8 mouse cellular contexts compared by ENCODE assay signal in genomic region chr7:28808957-28809393, GRCm38 (mm10). TPM values are rescaled to one million over a fixed set of nuclear protein-coding genes. Genes with fewer than 3 reads are reported as not detected.
DNase-seq lines count a peak whose midpoint lies in the region; ATAC-seq and TF ChIP-seq lines count a peak whose summit lies in the region.

No protein-coding gene starts in this region.

- H3K27me3 ChIP-seq in CH12.LX (replicated peaks), result no peaks in the 10 kb centered on the region
- H3K27me3 ChIP-seq in forebrain, embryonic 12.5 days, result no peaks in the 10 kb centered on the region
- no peaks in the 10 kb centered on the region for H3K27me3 ChIP-seq in heart, postnatal 0 days (ENCODE audit: control insufficient read depth, insufficient read depth, low read length)
- no peaks in the 10 kb centered on the region for H3K27me3 ChIP-seq in liver, embryonic 15.5 days
- H3K27me3 ChIP-seq in neural tube, embryonic 11.5 days (ENCODE audit: control insufficient read depth, insufficient read depth, low read length), result no peaks in the 10 kb centered on the region
- H3K27me3 ChIP-seq in stomach, embryonic 16.5 days (ENCODE audit: control insufficient read depth, insufficient read depth, low read length), result no peaks in the 10 kb centered on the region

- in situ Hi-C loops in CH12.LX (cut with MboI; ENCODE audit: low pct_ligation_motif_present, low pct_unique_long_range_greater_than_20kb, low sequenced_read_pairs), result no loop called here

- dilution Hi-C loops in CH12.LX (cut with MboI; ENCODE audit: extremely low pct_ligation_motif_present, extremely low pct_unique_long_range_greater_than_20kb, low sequenced_read_pairs), result no loop called here

- TF ChIP-seq RAD21 in CH12.LX (IDR thresholded peaks at IDR 0.05; ENCODE audit: low read depth, low read length), result no peak; the same call in 1 of the 2 replicates

- peak; percentile 86 for DNase-seq in CH12.LX (ENCODE audit: extremely low read depth)
- peak; percentile 81 for DNase-seq in c-Kit-positive CD71-positive TER-119-negative erythroid progenitor cells, embryonic 14.5 days (ENCODE audit: low read depth)
- DNase-seq in heart, postnatal 0 days (ENCODE audit: low spot score), result peak; percentile 91
- peak; percentile 96 to 98 for DNase-seq in kidney, postnatal 36 days
- peak; percentile 95 for DNase-seq in neural tube, embryonic 11.5 days (ENCODE audit: low spot score)

- peak overlapping the region; percentile 96 for H3K9ac ChIP-seq in CH12.LX (ENCODE audit: insufficient read depth, low read depth)
- peak overlapping the region; percentile 94 for H3K9ac ChIP-seq in forebrain, embryonic 12.5 days
- peak overlapping the region; percentile 96 for H3K9ac ChIP-seq in heart, postnatal 0 days (replicated peaks; ENCODE audit: low read depth, low read length)
- H3K9ac ChIP-seq in liver, embryonic 15.5 days, result peak overlapping the region; percentile 93
- peak overlapping the region; percentile 89 for H3K9ac ChIP-seq in neural tube, embryonic 11.5 days (ENCODE audit: low read length)
- peak overlapping the region; percentile 98 for H3K9ac ChIP-seq in stomach, embryonic 16.5 days (ENCODE audit: low read length)

- TF ChIP-seq EP300 in CH12.LX (IDR thresholded peaks at IDR 0.05; ENCODE audit: low read length), result no peak
- TF ChIP-seq EP300 in heart, postnatal 0 days (IDR thresholded peaks at IDR 0.05; ENCODE audit: low read depth), result 0 out of 2 replicates have a peak, but pooled peaks have one; percentile 22

- peak overlapping the region; percentile 89 for H3K27ac ChIP-seq in CH12.LX (ENCODE audit: insufficient read depth, low read depth)
- H3K27ac ChIP-seq in forebrain, embryonic 12.5 days, result peak overlapping the region; percentile 100
- H3K27ac ChIP-seq in heart, postnatal 0 days (ENCODE audit: low read depth), result peak overlapping the region; percentile 100
- peak overlapping the region; percentile 96 for H3K27ac ChIP-seq in liver, embryonic 15.5 days (replicated peaks)
- H3K27ac ChIP-seq in neural tube, embryonic 11.5 days (ENCODE audit: low read depth, low read length), result peak overlapping the region; percentile 99
- peak overlapping the region; percentile 100 for H3K27ac ChIP-seq in stomach, embryonic 16.5 days (ENCODE audit: low read length)

- peaks cover 20 to 22% of the 10 kb centered on the region in 2 experiments for H3K36me3 ChIP-seq in CH12.LX (replicated peaks in 1 of 2; ENCODE audit: control insufficient read depth in 1 of 2, insufficient read depth in 1 of 2, low read length in 1 of 2)
- H3K36me3 ChIP-seq in forebrain, embryonic 12.5 days (replicated peaks), result peaks cover 21% of the 10 kb centered on the region
- peaks cover 20% of the 10 kb centered on the region for H3K36me3 ChIP-seq in heart, postnatal 0 days (replicated peaks; ENCODE audit: control insufficient read depth, insufficient read depth, low read length)
- H3K36me3 ChIP-seq in liver, embryonic 15.5 days (replicated peaks), result peaks cover 23% of the 10 kb centered on the region
- H3K36me3 ChIP-seq in neural tube, embryonic 11.5 days (ENCODE audit: control insufficient read depth, insufficient read depth, low read length), result peaks cover 7% of the 10 kb centered on the region
- H3K36me3 ChIP-seq in stomach, embryonic 16.5 days (ENCODE audit: control insufficient read depth, insufficient read depth, low read length), result peaks cover 9% of the 10 kb centered on the region

- H3K79me2 ChIP-seq in CH12.LX (replicated peaks; ENCODE audit: control insufficient read depth, extremely low read depth, insufficient read depth, poor library complexity, severe bottlenecking), result peaks cover 27% of the 10 kb centered on the region

- no peaks in the 10 kb centered on the region for H3K9me3 ChIP-seq in CH12.LX (replicated peaks; ENCODE audit: low read length)
- H3K9me3 ChIP-seq in forebrain, embryonic 12.5 days, result no peaks in the 10 kb centered on the region
- H3K9me3 ChIP-seq in heart, postnatal 0 days (replicated peaks; ENCODE audit: control insufficient read depth, low read length), result no peaks in the 10 kb centered on the region
- H3K9me3 ChIP-seq in liver, embryonic 15.5 days (replicated peaks), result no peaks in the 10 kb centered on the region
- no peaks in the 10 kb centered on the region for H3K9me3 ChIP-seq in neural tube, embryonic 11.5 days (ENCODE audit: control insufficient read depth, low read length)
- no peaks in the 10 kb centered on the region for H3K9me3 ChIP-seq in stomach, embryonic 16.5 days (replicated peaks; ENCODE audit: control insufficient read depth, low read length)

- peak; percentile 78 for TF ChIP-seq POLR2A in CH12.LX (IDR thresholded peaks at IDR 0.05; ENCODE audit: low read depth, low read length)

- H3K4me2 ChIP-seq in CH12.LX (ENCODE audit: insufficient read depth, low read depth, poor library complexity, severe bottlenecking), result peak overlapping the region; percentile 70
- peak overlapping the region; percentile 91 for H3K4me2 ChIP-seq in forebrain, embryonic 12.5 days
- peak overlapping the region; percentile 85 for H3K4me2 ChIP-seq in heart, postnatal 0 days (ENCODE audit: low read depth, low read length)
- H3K4me2 ChIP-seq in liver, embryonic 15.5 days, result peak overlapping the region; percentile 88
- H3K4me2 ChIP-seq in neural tube, embryonic 11.5 days (ENCODE audit: low read depth), result peak overlapping the region; percentile 99
- peak overlapping the region; percentile 88 for H3K4me2 ChIP-seq in stomach, embryonic 16.5 days (ENCODE audit: low read depth, low read length)

- peaks cover 3 to 31% of the 10 kb centered on the region in 2 experiments; a peak in 3 of 4 replicates for H3K4me1 ChIP-seq in CH12.LX (ENCODE audit: control insufficient read depth in 1 of 2, insufficient read depth in 2 of 2)
- H3K4me1 ChIP-seq in forebrain, embryonic 12.5 days, result peaks cover 34% of the 10 kb centered on the region
- H3K4me1 ChIP-seq in heart, postnatal 0 days (ENCODE audit: control insufficient read depth, insufficient read depth), result peaks cover 33% of the 10 kb centered on the region
- H3K4me1 ChIP-seq in liver, embryonic 15.5 days (replicated peaks), result peaks cover 48% of the 10 kb centered on the region
- peaks cover 21% of the 10 kb centered on the region for H3K4me1 ChIP-seq in neural tube, embryonic 11.5 days (ENCODE audit: control insufficient read depth, insufficient read depth, low read length)
- peaks cover 39% of the 10 kb centered on the region for H3K4me1 ChIP-seq in stomach, embryonic 16.5 days (ENCODE audit: control insufficient read depth, insufficient read depth, low read length)

- peak overlapping the region; percentile 63 to 90 (median 74) for H3K4me3 ChIP-seq in CH12.LX (replicated peaks in 1 of 3; ENCODE audit: low read depth in 2 of 3, low read length in 2 of 3, poor library complexity in 1 of 3)
- peak overlapping the region; percentile 85 for H3K4me3 ChIP-seq in forebrain, embryonic 12.5 days (replicated peaks)
- peak overlapping the region; percentile 82 for H3K4me3 ChIP-seq in heart, postnatal 0 days (ENCODE audit: low read depth, low read length)
- peak overlapping the region; percentile 85 for H3K4me3 ChIP-seq in liver, embryonic 15.5 days (replicated peaks)
- H3K4me3 ChIP-seq in neural tube, embryonic 11.5 days (ENCODE audit: low read depth, low read length), result peak overlapping the region; percentile 85
- peak overlapping the region; percentile 78 for H3K4me3 ChIP-seq in stomach, embryonic 16.5 days (replicated peaks; ENCODE audit: low read length)

- ATAC-seq in forebrain, embryonic 12.5 days (ENCODE audit: low FRiP score), result peak; percentile 71
- ATAC-seq in heart, postnatal 0 days (ENCODE audit: insufficient read depth, low read depth), result peak; percentile 66
- peak; percentile 54 for ATAC-seq in liver, embryonic 15.5 days (ENCODE audit: insufficient read depth)
- ATAC-seq in neural tube, embryonic 11.5 days (ENCODE audit: insufficient read depth, low FRiP score, low TSS enrichment), result peak; percentile 72
- ATAC-seq in stomach, embryonic 16.5 days (ENCODE audit: insufficient read depth, low FRiP score), result peak; percentile 75

- TF ChIP-seq CTCF in CH12.LX (conservative IDR thresholded peaks at IDR 0.05 in 1 of 2, IDR thresholded peaks at IDR 0.05 in 1 of 2; ENCODE audit: low read depth in 2 of 2, low read length in 2 of 2), result 0 out of 4 replicates have a peak, but pooled peaks of 1 of the 2 experiments have one; percentile 0
- TF ChIP-seq CTCF in heart, postnatal 0 days (IDR thresholded peaks at IDR 0.05; ENCODE audit: low read depth), result no peak

- under 1% methylated on average over 31 of the region's 32 CpGs for WGBS in forebrain, embryonic 12.5 days
- WGBS in heart, postnatal 0 days, result 0% methylated on average over 28 of the region's 32 CpGs
- WGBS in liver, embryonic 15.5 days (ENCODE audit: insufficient replicate concordance), result 1% methylated on average over 32 of the region's 32 CpGs
- 0% methylated on average over 31 of the region's 32 CpGs for WGBS in neural tube, embryonic 11.5 days
- WGBS in stomach, embryonic 16.5 days, result under 1% methylated on average over 32 of the region's 32 CpGs

RNA-seq across cellular contexts. Expression of gene Hnrnpl, which starts 0.6 kb away (rescaled TPM):
- total RNA-seq in CH12.LX (2012; rRNA removed) (296 and 342 TPM in 2 replicates), CH12.LX (2014; rRNA removed) (365 and 371 TPM in 2 replicates)
- polyA plus RNA-seq in CH12.LX (2012; ENCODE audit: insufficient read length, low read depth), result 640 and 645 TPM in 2 replicates
- 267 and 357 TPM in 2 replicates for polyA plus RNA-seq in forebrain, embryonic 12.5 days (2016; fragmentation: Nextera tagmentation; extraction: Ambion mirVana)
- total RNA-seq in heart, postnatal 0 days (2014; rRNA removed; ENCODE audit: low replicate concordance), result 259 and 275 TPM in 2 replicates
- 149 and 171 TPM in 2 replicates for polyA plus RNA-seq in heart, postnatal 0 days (2015; fragmentation: Nextera tagmentation; extraction: Ambion mirVana)
- 79.3 and 86.9 TPM in 2 replicates for polyA plus RNA-seq in liver, embryonic 15.5 days (2015; fragmentation: Nextera tagmentation; extraction: Ambion mirVana)
- polyA plus RNA-seq in neural tube, embryonic 11.5 days (2014; fragmentation: Nextera tagmentation; extraction: Ambion mirVana), result 320 and 326 TPM in 2 replicates
- 170 and 200 TPM in 2 replicates for polyA plus RNA-seq in stomach, embryonic 16.5 days (2015; fragmentation: Nextera tagmentation; extraction: Ambion mirVana)

RNA-seq across cellular contexts. Expression of gene Ech1, which starts 16.0 kb away (rescaled TPM):
- total RNA-seq in CH12.LX (2012; rRNA removed), result 103 and 124 TPM in 2 replicates
- 119 and 121 TPM in 2 replicates for total RNA-seq in CH12.LX (2014; rRNA removed)
- polyA plus RNA-seq in CH12.LX (2012; ENCODE audit: insufficient read length, low read depth), result 65.1 and 67.6 TPM in 2 replicates
- 63.9 and 64.2 TPM in 2 replicates for polyA plus RNA-seq in forebrain, embryonic 12.5 days (2016; fragmentation: Nextera tagmentation; extraction: Ambion mirVana)
- total RNA-seq in heart, postnatal 0 days (2014; rRNA removed; ENCODE audit: low replicate concordance), result 483 and 823 TPM in 2 replicates
- 806 and 928 TPM in 2 replicates for polyA plus RNA-seq in heart, postnatal 0 days (2015; fragmentation: Nextera tagmentation; extraction: Ambion mirVana)
- 125 and 148 TPM in 2 replicates for polyA plus RNA-seq in liver, embryonic 15.5 days (2015; fragmentation: Nextera tagmentation; extraction: Ambion mirVana)
- polyA plus RNA-seq in neural tube, embryonic 11.5 days (2014; fragmentation: Nextera tagmentation; extraction: Ambion mirVana), result 88.7 and 90.9 TPM in 2 replicates
- 227 and 230 TPM in 2 replicates for polyA plus RNA-seq in stomach, embryonic 16.5 days (2015; fragmentation: Nextera tagmentation; extraction: Ambion mirVana)

RNA-seq across cellular contexts. Expression of gene Rinl, which starts 20.2 kb away (rescaled TPM):
- total RNA-seq in CH12.LX (2012; rRNA removed), result 60.9 and 65.5 TPM in 2 replicates
- total RNA-seq in CH12.LX (2014; rRNA removed), result 41.5 and 46.1 TPM in 2 replicates
- 60.6 and 61.8 TPM in 2 replicates for polyA plus RNA-seq in CH12.LX (2012; ENCODE audit: insufficient read length, low read depth)
- 1.2 and 2.5 TPM in 2 replicates for polyA plus RNA-seq in forebrain, embryonic 12.5 days (2016; fragmentation: Nextera tagmentation; extraction: Ambion mirVana)
- 2.1 and 2.7 TPM in 2 replicates for total RNA-seq in heart, postnatal 0 days (2014; rRNA removed; ENCODE audit: low replicate concordance)
- 2.3 and 2.4 TPM in 2 replicates for polyA plus RNA-seq in heart, postnatal 0 days (2015; fragmentation: Nextera tagmentation; extraction: Ambion mirVana)
- polyA plus RNA-seq in liver, embryonic 15.5 days (2015; fragmentation: Nextera tagmentation; extraction: Ambion mirVana), result 9.4 and 10.2 TPM in 2 replicates
- polyA plus RNA-seq in neural tube, embryonic 11.5 days (2014; fragmentation: Nextera tagmentation; extraction: Ambion mirVana), result 2.6 and 2.8 TPM in 2 replicates
- polyA plus RNA-seq in stomach, embryonic 16.5 days (2015; fragmentation: Nextera tagmentation; extraction: Ambion mirVana), result 5.0 and 5.9 TPM in 2 replicates

RNA-seq across cellular contexts. Expression of gene Lgals4, which starts 24.7 kb away (rescaled TPM):
- total RNA-seq in CH12.LX (2012; rRNA removed) (3.9 and 7.0 TPM in 2 replicates), CH12.LX (2014; rRNA removed) (2.6 and 3.6 TPM in 2 replicates)
- polyA plus RNA-seq in CH12.LX (2012; ENCODE audit: insufficient read length, low read depth), result 6.5 and 7.2 TPM in 2 replicates
- polyA plus RNA-seq in forebrain, embryonic 12.5 days (2016; fragmentation: Nextera tagmentation; extraction: Ambion mirVana), result 1.7 and 2.8 TPM in 2 replicates
- total RNA-seq in heart, postnatal 0 days (2014; rRNA removed; ENCODE audit: low replicate concordance), result 2.3 and 24.1 TPM in 2 replicates
- 30.9 and 36.0 TPM in 2 replicates for polyA plus RNA-seq in heart, postnatal 0 days (2015; fragmentation: Nextera tagmentation; extraction: Ambion mirVana)
- polyA plus RNA-seq in liver, embryonic 15.5 days (2015; fragmentation: Nextera tagmentation; extraction: Ambion mirVana), result 4.8 and 6.4 TPM in 2 replicates
- 1.5 and 1.8 TPM in 2 replicates for polyA plus RNA-seq in neural tube, embryonic 11.5 days (2014; fragmentation: Nextera tagmentation; extraction: Ambion mirVana)
- 353 and 382 TPM in 2 replicates for polyA plus RNA-seq in stomach, embryonic 16.5 days (2015; fragmentation: Nextera tagmentation; extraction: Ambion mirVana)

RNA-seq across cellular contexts. Expression of gene Nfkbib, which starts 41.7 kb away (rescaled TPM):
- total RNA-seq in CH12.LX (2012; rRNA removed), result 59.3 and 62.8 TPM in 2 replicates
- 24.6 and 30.5 TPM in 2 replicates for total RNA-seq in CH12.LX (2014; rRNA removed)
- polyA plus RNA-seq in CH12.LX (2012; ENCODE audit: insufficient read length, low read depth), result 97.5 and 101 TPM in 2 replicates
- polyA plus RNA-seq in forebrain, embryonic 12.5 days (2016; fragmentation: Nextera tagmentation; extraction: Ambion mirVana), result 42.7 and 42.9 TPM in 2 replicates
- 3.5 and 16.1 TPM in 2 replicates for total RNA-seq in heart, postnatal 0 days (2014; rRNA removed; ENCODE audit: low replicate concordance)
- polyA plus RNA-seq in heart, postnatal 0 days (2015; fragmentation: Nextera tagmentation; extraction: Ambion mirVana), result 25.7 and 26.7 TPM in 2 replicates
- polyA plus RNA-seq in liver, embryonic 15.5 days (2015; fragmentation: Nextera tagmentation; extraction: Ambion mirVana), result 29.4 and 33.3 TPM in 2 replicates
- 49.7 and 57.3 TPM in 2 replicates for polyA plus RNA-seq in neural tube, embryonic 11.5 days (2014; fragmentation: Nextera tagmentation; extraction: Ambion mirVana)
- 37.2 and 38.9 TPM in 2 replicates for polyA plus RNA-seq in stomach, embryonic 16.5 days (2015; fragmentation: Nextera tagmentation; extraction: Ambion mirVana)

Comparison
In these comparisons a context has a peak if more than half of its experiments do, and no peak if none do; other contexts are left out.
1. Peak in every context shown above with its lines: DNase-seq, ATAC-seq, H3K4me3 ChIP-seq and H3K27ac ChIP-seq.